Mouse (Mus musculus) regulatory T cell (primary cell): ENCODE data around the gene Tfdp2.

ENCODE experiments used
- in situ Hi-C: fragments of 300-600 bp; cut with MboI, MseI; formaldehyde crosslinking; loops from one replicate; pipeline ENCODE4 v1.15.1; 2025; ENCODE audit warnings: high pct_unique_total_duplicates

Gene Tfdp2

GRCm38 (mm10) chr9:96369654-96370384, 173.7 kb downstream of the Tfdp2 start:
- in situ Hi-C loops: no loop called here

DNA sequence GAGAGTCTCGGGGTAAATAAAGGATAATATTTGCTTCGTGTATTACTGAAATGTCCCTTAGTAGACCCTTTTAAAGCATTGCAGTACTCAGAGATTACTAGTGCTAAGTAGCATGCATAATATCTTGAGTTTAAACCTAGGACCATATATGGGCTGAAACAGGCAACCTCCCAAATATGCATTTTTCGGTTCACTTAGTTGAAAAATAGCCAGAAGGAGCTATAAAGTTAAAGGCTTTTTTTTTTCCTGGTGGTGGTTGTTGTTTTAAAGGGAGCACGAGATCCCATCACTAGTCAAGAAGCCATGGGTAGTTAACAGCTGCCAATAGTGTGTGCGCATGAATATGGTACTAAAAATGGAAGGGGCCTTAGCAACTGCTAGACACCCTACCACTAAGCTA, 175.0 kb downstream of the Tfdp2 start:
- in situ Hi-C loops: no loop called here
